Mouse (Mus musculus): ENCODE measurements around the gene Gpr6. TPM values are rescaled to one million over a fixed set of nuclear protein-coding genes. Genes with fewer than 3 reads are reported as not detected.

Gene Gpr6
- not detected for polyA plus RNA-seq (2017; shearing (Covaris generic))

GRCm38 (mm10) chr10:41072116-41072515 is at the start of gene Gpr6:
Gene Gpr6 (minus strand): TSS chr10:41072285.

Other genes starting within 250 kb of the Gpr6 start
- gene Cdc40, start 189.0 kb downstream of the Gpr6 start, polyA plus RNA-seq (2017; shearing (Covaris generic)): 10 to 100 TPM; 46.5 to 58.1 TPM
- gene Wasf1, start 188.8 kb downstream of the Gpr6 start, polyA plus RNA-seq (2017; shearing (Covaris generic)): under 1 TPM in 1 of 2 experiments, not detected in 1; 0.09 TPM
- 10 to 100 TPM; 25.4 to 35.9 TPM for gene Fig4, start 231.0 kb upstream of the Gpr6 start, polyA plus RNA-seq (2017; shearing (Covaris generic))
- under 1 TPM; 0.05 to 0.10 TPM for gene Ak9, start 231.7 kb upstream of the Gpr6 start, polyA plus RNA-seq (2017; shearing (Covaris generic))